Mouse (Mus musculus): ENCODE measurements at regions not wholly inside any gene's neighbourhood (a gene's known extent, or its start where the extent isn't known, plus 50 kb on each side); places are given as distances from the start of the nearest gene placed in this dataset.
"Not testable (repeated sequence)": the region's sequence is repeated elsewhere in the genome, so short reads cannot be mapped to it uniquely, and the experiment has no call there.

- peak; percentile 9 to 21 for DNase-seq
Measured at GRCm38 (mm10) chrX:162359767-162360545, 200.4 kb upstream of the Nhs start.

GRCm38 (mm10) chrX:162348341-162348740, 188.8 kb upstream of the Nhs start:
- DNase-seq: no peak

GRCm38 (mm10) chrX:162347886-162348285, 188.4 kb upstream of the Nhs start:
- DNase-seq: no peak

- DNase-seq: peak; percentile 65 to 76
Measured at GRCm38 (mm10) chrX:162345497-162346143, 186.1 kb upstream of the Nhs start.

DNA sequence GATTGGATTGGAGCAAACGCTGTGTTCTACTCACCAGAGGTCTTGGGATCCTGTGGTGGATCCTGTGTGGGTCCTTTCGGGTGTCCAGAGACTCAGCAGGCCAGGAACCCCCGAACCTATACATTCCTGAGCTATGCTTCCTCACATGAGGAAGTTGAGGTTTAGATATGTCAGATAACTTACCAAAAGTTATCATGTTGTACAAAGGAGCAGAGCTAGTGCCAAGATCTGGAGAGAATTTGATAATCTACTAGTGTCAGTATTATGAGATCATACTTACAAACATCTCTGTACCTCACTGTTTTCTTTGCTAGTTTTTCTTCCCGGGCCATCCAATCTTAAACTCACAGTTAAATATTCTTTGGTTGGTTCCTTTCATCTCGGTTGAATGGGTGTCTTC, 172.6 kb upstream of the Nhs start:
- no peak for DNase-seq

- DNase-seq: no peak
Measured at GRCm38 (mm10) chrX:162307646-162308045, 148.1 kb upstream of the Nhs start.

DNA sequence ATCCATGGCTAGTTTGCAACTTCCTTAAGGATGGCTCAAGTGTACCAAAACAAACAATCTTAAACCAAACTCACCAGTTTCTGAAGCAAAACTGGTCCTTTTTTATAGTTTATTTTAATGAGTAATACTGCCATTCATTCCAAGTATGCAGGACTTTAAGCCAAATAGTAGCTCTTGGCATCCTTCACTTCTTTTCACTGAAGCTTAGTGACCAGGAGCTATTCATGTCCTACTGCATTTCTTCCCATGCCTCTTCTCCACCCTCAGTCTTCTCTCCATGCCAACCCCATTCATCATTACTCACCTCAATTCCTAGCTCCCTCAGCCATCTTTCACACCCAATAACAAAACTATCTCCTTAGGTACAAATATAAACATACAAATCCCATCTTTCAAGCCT, 144.6 kb upstream of the Nhs start:
- no peak for DNase-seq

- DNase-seq: no peak
Measured at GRCm38 (mm10) chrX:162302788-162303187, 143.3 kb upstream of the Nhs start.

GRCm38 (mm10) chrX:162291234-162291633, 131.7 kb upstream of the Nhs start:
- DNase-seq: no peak

GRCm38 (mm10) chrX:162286155-162286554, 126.6 kb upstream of the Nhs start:
- DNase-seq: not testable (repeated sequence)

GRCm38 (mm10) chrX:162284252-162284651, 124.7 kb upstream of the Nhs start:
- DNase-seq: no peak

- DNase-seq: no peak
Measured at GRCm38 (mm10) chrX:162282690-162283089, 123.2 kb upstream of the Nhs start.

- DNase-seq: peak; percentile 82
Measured at GRCm38 (mm10) chrX:162278834-162279708, 119.5 kb upstream of the Nhs start.

DNA sequence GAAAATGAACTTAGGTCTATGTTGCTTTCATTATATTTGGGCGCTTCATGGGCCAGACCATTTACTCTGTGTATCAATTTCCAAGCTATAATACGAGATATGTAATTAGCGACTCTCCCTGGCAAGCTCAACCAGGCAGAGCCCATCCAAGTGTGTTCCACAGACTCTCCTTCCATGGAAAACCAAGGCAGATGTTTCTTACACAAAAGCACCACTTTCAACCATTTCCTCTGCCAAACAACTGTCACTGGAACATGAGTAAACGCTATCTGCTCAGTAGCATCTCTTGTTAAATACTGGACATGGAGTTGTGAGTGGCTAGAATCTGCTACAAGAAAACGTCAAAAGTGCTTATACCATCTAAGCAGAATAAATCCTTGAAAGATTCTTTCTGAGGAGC, 115.1 kb upstream of the Nhs start:
- DNase-seq: no peak

DNA sequence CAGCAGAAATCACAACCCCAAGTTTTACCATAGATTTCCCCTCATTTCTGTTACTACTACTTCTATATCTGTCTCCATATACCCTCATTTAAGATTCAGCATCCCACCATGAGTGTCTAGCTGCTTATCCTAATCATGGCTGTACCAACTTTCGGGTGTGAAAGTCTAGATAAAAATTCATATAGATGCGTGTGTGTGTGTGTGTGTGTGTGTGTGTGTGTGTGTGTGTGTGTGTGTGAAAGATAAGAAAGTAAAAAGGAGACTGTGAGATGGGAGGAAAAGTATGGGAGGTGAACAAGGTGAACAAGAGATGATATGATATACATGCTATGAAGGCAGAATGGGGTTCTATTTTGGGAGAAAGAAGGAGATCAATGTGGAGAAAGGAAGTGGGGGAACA, 111.7 kb upstream of the Nhs start:
- no peak for DNase-seq

- no peak for DNase-seq
Measured at GRCm38 (mm10) chrX:162268918-162269317, 109.4 kb upstream of the Nhs start.

DNA sequence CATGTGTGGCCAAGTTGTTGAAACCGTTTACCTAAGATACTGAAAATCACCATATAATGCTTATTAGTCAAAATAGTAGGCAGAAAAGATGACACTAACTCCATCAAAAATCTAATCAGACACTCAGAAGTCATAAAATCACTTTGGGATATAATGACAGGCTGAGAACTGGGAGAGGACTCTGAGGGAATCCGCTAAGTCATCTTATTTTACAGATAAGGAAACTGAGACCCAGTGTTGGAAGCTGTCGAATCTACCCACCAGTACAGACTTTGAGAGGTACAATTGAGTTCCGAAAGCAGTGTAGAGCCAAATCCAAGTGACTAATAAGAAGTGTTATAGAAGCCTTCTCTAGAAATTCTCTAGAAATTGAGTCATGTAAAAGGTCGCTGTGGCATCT, 108.6 kb upstream of the Nhs start:
- no peak for DNase-seq

GRCm38 (mm10) chrX:162267679-162268078, 108.1 kb upstream of the Nhs start:
- peak; percentile 19 to 26 for DNase-seq

DNA sequence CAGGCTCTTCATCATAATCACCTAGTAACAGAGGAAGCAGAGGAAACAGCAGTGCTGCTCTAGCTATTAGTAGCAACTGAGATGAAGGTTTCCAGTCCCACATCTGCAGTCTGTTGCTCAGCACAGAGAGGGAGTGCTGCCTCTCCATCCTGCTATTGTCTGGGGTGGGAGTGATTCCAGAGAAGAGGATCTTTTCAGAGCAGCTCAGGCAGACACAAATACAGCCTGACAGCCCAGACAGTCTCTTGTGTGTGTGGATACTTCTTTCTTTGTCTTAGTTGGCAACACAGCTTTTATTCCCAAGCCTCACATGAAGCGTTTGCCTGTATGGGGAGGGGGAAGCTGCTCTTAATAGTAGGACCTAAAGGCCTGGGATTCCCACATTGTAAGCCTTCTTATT, 107.2 kb upstream of the Nhs start:
- no peak for DNase-seq

DNA sequence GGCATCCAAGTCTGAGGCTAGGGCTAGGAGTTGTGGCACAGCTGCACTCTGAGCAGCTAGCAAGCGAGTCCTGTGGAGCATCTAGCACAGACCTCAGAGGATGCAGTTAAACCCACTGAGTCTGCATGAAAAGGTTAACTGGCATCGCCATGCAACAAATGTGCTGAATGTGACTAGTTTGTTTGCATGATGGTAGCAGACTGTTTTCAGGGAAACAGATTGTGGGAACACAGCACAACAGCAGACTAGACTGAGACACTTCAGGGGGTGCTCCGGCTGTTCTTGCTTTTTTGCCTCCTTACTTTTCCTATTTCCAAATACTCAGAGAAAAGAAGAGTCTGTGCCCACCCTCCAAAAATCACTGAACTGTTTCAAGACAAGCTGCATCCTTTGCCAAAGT, 97.9 kb upstream of the Nhs start:
- peak; percentile 4 to 8 for DNase-seq

GRCm38 (mm10) chrX:162255873-162256272, 96.3 kb upstream of the Nhs start:
- DNase-seq: no peak

DNA sequence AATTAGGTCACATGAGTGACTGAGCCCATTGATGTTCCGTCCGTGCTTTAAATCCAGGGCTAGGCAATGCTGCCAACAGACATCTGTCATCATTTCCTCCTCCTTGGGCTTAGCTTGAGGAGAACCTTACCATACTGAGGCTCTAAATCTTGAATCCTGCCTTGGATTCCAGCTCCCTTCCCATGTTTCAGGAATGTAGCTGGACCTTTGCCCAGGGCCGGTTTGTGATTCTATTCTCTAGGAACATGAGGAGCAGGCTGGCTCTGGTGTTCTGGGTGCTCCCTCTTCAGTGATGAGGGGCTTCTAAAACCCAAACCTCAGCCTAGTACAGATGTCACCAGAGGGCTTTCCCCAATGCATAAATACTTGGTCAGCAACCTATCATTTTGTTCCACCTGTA, 81.8 kb upstream of the Nhs start:
- peak in 1 of 2 experiments; percentile 6 for DNase-seq

GRCm38 (mm10) chrX:162235552-162235951, 76.0 kb upstream of the Nhs start:
- no peak for DNase-seq

- no peak for DNase-seq
Measured at GRCm38 (mm10) chrX:162210848-162211247, 51.3 kb upstream of the Nhs start.
